Mouse (Mus musculus) adipocyte (in vitro differentiated cells): Measurements from ENCODE around the gene Itpr2.

Experiments used
- DNase-seq: peaks from one replicate; pipeline ENCODE4 v3.0.0-alpha.2; 2016; ENCODE audit warnings: low spot score

Itpr2 gene

GRCm38 (mm10) chr6:146416461-146416860 is 85.6 kb downstream of the Itpr2 start:
- DNase-seq = peak; percentile 82

GRCm38 (mm10) chr6:146414094-146414493 is 87.9 kb downstream of the Itpr2 start:
- no peak for DNase-seq

GRCm38 (mm10) chr6:146411446-146412070 is 90.5 kb downstream of the Itpr2 start:
- no peak for DNase-seq

- no peak for DNase-seq
Measured at GRCm38 (mm10) chr6:146410427-146410810, 91.6 kb downstream of the Itpr2 start.

GRCm38 (mm10) chr6:146409692-146410426 is 92.2 kb downstream of the Itpr2 start:
- peak; percentile 93 for DNase-seq

- peak; percentile 75 for DNase-seq
Measured at GRCm38 (mm10) chr6:146405380-146405779, 96.6 kb downstream of the Itpr2 start.

- no peak for DNase-seq
Measured at GRCm38 (mm10) chr6:146404876-146405275, 97.1 kb downstream of the Itpr2 start.

GRCm38 (mm10) chr6:146404156-146404555 is 97.9 kb downstream of the Itpr2 start:
- no peak for DNase-seq

- DNase-seq = no peak
Measured at GRCm38 (mm10) chr6:146402905-146403642, 98.9 kb downstream of the Itpr2 start.

- no peak for DNase-seq
Measured at GRCm38 (mm10) chr6:146397803-146398202, 104.2 kb downstream of the Itpr2 start.

- DNase-seq = no peak
Measured at GRCm38 (mm10) chr6:146396253-146396652, 105.8 kb downstream of the Itpr2 start.

GRCm38 (mm10) chr6:146395616-146396015 is 106.4 kb downstream of the Itpr2 start:
- DNase-seq = no peak

GRCm38 (mm10) chr6:146392188-146392587 is 109.8 kb downstream of the Itpr2 start:
- no peak for DNase-seq

GRCm38 (mm10) chr6:146390159-146390558 is 111.9 kb downstream of the Itpr2 start:
- no peak for DNase-seq

GRCm38 (mm10) chr6:146388010-146388409 is 114.0 kb downstream of the Itpr2 start:
- no peak for DNase-seq

GRCm38 (mm10) chr6:146387039-146387713 is 114.8 kb downstream of the Itpr2 start:
- no peak for DNase-seq

- peak; percentile 64 for DNase-seq
Measured at GRCm38 (mm10) chr6:146379263-146379662, 122.8 kb downstream of the Itpr2 start.

GRCm38 (mm10) chr6:146371511-146371910 is 130.5 kb downstream of the Itpr2 start:
- DNase-seq = no peak

- DNase-seq = no peak
Measured at GRCm38 (mm10) chr6:146366180-146366579, 135.8 kb downstream of the Itpr2 start.

GRCm38 (mm10) chr6:146357911-146358310 is 144.1 kb downstream of the Itpr2 start:
- DNase-seq = peak; percentile 90

- no peak for DNase-seq
Measured at GRCm38 (mm10) chr6:146352258-146352805, 149.7 kb downstream of the Itpr2 start.

GRCm38 (mm10) chr6:146351816-146352215 is 150.2 kb downstream of the Itpr2 start:
- no peak for DNase-seq
